In the genomic region with DNA sequence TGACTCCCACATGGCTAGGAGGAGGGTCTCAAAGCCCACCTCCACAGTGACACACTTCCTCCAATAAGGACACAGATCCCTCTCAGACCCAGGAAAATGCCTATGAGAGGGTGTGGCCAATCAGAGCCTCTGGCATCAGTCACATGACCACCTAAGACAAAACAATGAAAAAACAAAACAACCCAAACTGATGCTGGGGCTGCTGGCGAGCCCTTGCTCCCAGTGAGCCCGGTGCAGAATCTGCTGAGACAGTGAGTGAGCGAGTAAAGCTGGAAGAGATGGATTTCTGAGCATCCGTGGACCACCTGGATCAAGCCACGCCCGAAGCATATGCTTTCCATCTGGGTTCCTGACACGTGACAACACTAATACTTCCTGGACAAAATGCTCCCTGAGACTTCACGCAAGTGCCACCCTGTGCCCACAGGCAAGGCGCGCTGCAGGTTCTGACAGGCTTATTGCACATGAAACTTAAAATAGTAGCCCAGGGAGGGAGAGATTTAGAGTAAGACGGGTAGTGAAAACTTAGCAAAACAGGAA, we compare ENCODE assay signal across 9 mouse cellular contexts. TPM values are rescaled to one million over a fixed set of nuclear protein-coding genes. Genes with fewer than 3 reads are reported as not detected.
DNase-seq lines count a peak whose midpoint lies in the region; ATAC-seq and TF ChIP-seq lines count a peak whose summit lies in the region.
"Had no signal": no experiment of that assay in that cellular context is flagged by ENCODE, and none has a peak within 500 bp of the region (broad histone marks: within the 10 kb centered on the region; RNA-seq: fewer than 3 reads in every experiment).

No protein-coding gene starts in this region.

- H3K9me3 ChIP-seq in heart, embryonic 11.5 days (replicated peaks; ENCODE audit: control insufficient read depth, low read length) = no peaks in the 10 kb centered on the region
- no peaks in the 10 kb centered on the region for H3K9me3 ChIP-seq in ES-Bruce4 (replicated peaks; ENCODE audit: control insufficient read depth, insufficient read depth, low read length, poor library complexity, severe bottlenecking)
- no peaks in the 10 kb centered on the region for H3K9me3 ChIP-seq in forebrain, embryonic 16.5 days (ENCODE audit: control insufficient read depth, low read length)
- H3K9me3 ChIP-seq in liver, embryonic 11.5 days (ENCODE audit: control insufficient read depth, low read length) = no peaks in the 10 kb centered on the region

- peak overlapping the region; percentile 55; the same call in 1 of the 2 replicates for H3K9ac ChIP-seq in heart, embryonic 11.5 days (ENCODE audit: low read depth, low read length)
- H3K9ac ChIP-seq in ES-Bruce4 (ENCODE audit: low read depth, poor library complexity, severe bottlenecking) = no peak overlapping the region
- peak overlapping the region; percentile 22; the same call in 1 of the 2 replicates for H3K9ac ChIP-seq in forebrain, embryonic 16.5 days (replicated peaks; ENCODE audit: low read depth, low read length)
- H3K9ac ChIP-seq in liver, embryonic 11.5 days (ENCODE audit: low read depth, low read length) = peak overlapping the region; percentile 25; the same call in 1 of the 2 replicates

- H3K4me2 ChIP-seq in heart, embryonic 11.5 days = peak overlapping the region; percentile 48
- H3K4me2 ChIP-seq in forebrain, embryonic 16.5 days (ENCODE audit: low read length) = peak overlapping the region; percentile 45
- peak overlapping the region; percentile 58 for H3K4me2 ChIP-seq in liver, embryonic 11.5 days

- intact Hi-C loops in heart, postnatal 10 days (cut with DNase I) = no loop called here

- H3K27me3 ChIP-seq in heart, embryonic 11.5 days (ENCODE audit: control insufficient read depth, insufficient read depth, low read length) = no peaks in the 10 kb centered on the region
- no peaks in the 10 kb centered on the region for H3K27me3 ChIP-seq in ES-Bruce4 (ENCODE audit: control insufficient read depth, insufficient read depth, low read length, poor library complexity, severe bottlenecking)
- no peaks in the 10 kb centered on the region for H3K27me3 ChIP-seq in forebrain, embryonic 16.5 days (replicated peaks; ENCODE audit: control insufficient read depth, insufficient read depth, low read length)
- no peaks in the 10 kb centered on the region for H3K27me3 ChIP-seq in liver, embryonic 11.5 days (replicated peaks; ENCODE audit: control insufficient read depth, insufficient read depth, low read length)
- H3K27me3 ChIP-seq: Patski had no signal

- no peaks in the 10 kb centered on the region for H3K4me1 ChIP-seq in heart, embryonic 11.5 days (ENCODE audit: control insufficient read depth, insufficient read depth, low read length)
- no peaks in the 10 kb centered on the region for H3K4me1 ChIP-seq in ES-Bruce4 (ENCODE audit: control insufficient read depth, insufficient read depth, low read length)
- peaks cover 9% of the 10 kb centered on the region for H3K4me1 ChIP-seq in forebrain, embryonic 16.5 days (replicated peaks; ENCODE audit: control insufficient read depth, insufficient read depth, low read length)
- H3K4me1 ChIP-seq in liver, embryonic 11.5 days (replicated peaks; ENCODE audit: control insufficient read depth, insufficient read depth, low read length) = peaks cover 5% of the 10 kb centered on the region

- ATAC-seq in heart, embryonic 11.5 days (replicated peaks; ENCODE audit: insufficient number of reproducible peaks, low FRiP score, low TSS enrichment) = no peak
- peak; percentile 83 for ATAC-seq in forebrain, embryonic 16.5 days
- ATAC-seq in liver, embryonic 11.5 days (replicated peaks; ENCODE audit: low FRiP score) = no peak
- ATAC-seq: Patski had no signal

- peak overlapping the region; percentile 27; the same call in 1 of the 2 replicates for H3K4me3 ChIP-seq in heart, embryonic 11.5 days (ENCODE audit: low read depth, low read length)
- peak overlapping the region; percentile 10; the same call in 1 of the 2 replicates for H3K4me3 ChIP-seq in ES-Bruce4 (ENCODE audit: low read depth, low read length)
- peak overlapping the region; percentile 36 for H3K4me3 ChIP-seq in forebrain, embryonic 16.5 days (replicated peaks; ENCODE audit: low read length)
- H3K4me3 ChIP-seq in liver, embryonic 11.5 days (ENCODE audit: low read depth, low read length) = peak overlapping the region; percentile 33; the same call in 1 of the 2 replicates

- H3K27ac ChIP-seq in heart, embryonic 11.5 days (ENCODE audit: low read depth, low read length) = no peak overlapping the region
- no peak overlapping the region for H3K27ac ChIP-seq in ES-Bruce4 (ENCODE audit: insufficient read depth, low read length)
- H3K27ac ChIP-seq in forebrain, embryonic 16.5 days (ENCODE audit: low read length) = no peak overlapping the region
- H3K27ac ChIP-seq in liver, embryonic 11.5 days (ENCODE audit: low read depth, low read length) = no peak overlapping the region

- no peak for TF ChIP-seq POLR2A in ES-Bruce4 (IDR thresholded peaks at IDR 0.05; ENCODE audit: insufficient read depth, low read length)

- no peaks in the 10 kb centered on the region for H3K36me3 ChIP-seq in heart, embryonic 11.5 days (ENCODE audit: control insufficient read depth, insufficient read depth, low read length)
- H3K36me3 ChIP-seq in ES-Bruce4 (ENCODE audit: control insufficient read depth, insufficient read depth, low read length, poor library complexity, severe bottlenecking) = no peaks in the 10 kb centered on the region
- no peaks in the 10 kb centered on the region for H3K36me3 ChIP-seq in forebrain, embryonic 16.5 days (ENCODE audit: control insufficient read depth, insufficient read depth)
- no peaks in the 10 kb centered on the region for H3K36me3 ChIP-seq in liver, embryonic 11.5 days (ENCODE audit: control insufficient read depth, insufficient read depth, low read length)

- no peak for TF ChIP-seq CTCF in ES-Bruce4 (IDR thresholded peaks at IDR 0.05; ENCODE audit: low read depth, low read length)

- no peak for TF ChIP-seq EP300 in ES-Bruce4 (IDR thresholded peaks at IDR 0.05; ENCODE audit: insufficient read depth, low read depth, low read length)

- WGBS in heart, embryonic 11.5 days (ENCODE audit: insufficient replicate concordance) = 30% methylated on average over 11 of the region's 11 CpGs
- 17% methylated on average over 11 of the region's 11 CpGs for WGBS in forebrain, embryonic 16.5 days
- 22% methylated on average over 11 of the region's 11 CpGs for WGBS in liver, embryonic 11.5 days

- DNase-seq in heart, postnatal 10 days = no peak
- no peak for DNase-seq in liver, embryonic 11.5 days (ENCODE audit: low spot score)
- peak; percentile 75 for DNase-seq in retina, postnatal 1 day
- DNase-seq in lung, postnatal 4 days = no peak
- DNase-seq in spleen, postnatal 4 days (ENCODE audit: low spot score in 2 of 2) = no peak

RNA-seq across cellular contexts. Expression of gene Fhad1, which starts 16.5 kb away (rescaled TPM):
- 3.8 and 7.1 TPM in 2 replicates for polyA plus RNA-seq in heart, embryonic 11.5 days (2014; fragmentation: Nextera tagmentation; extraction: Ambion mirVana)
- total RNA-seq in heart, postnatal 10 days (2021) = 1 to 10 TPM in 1 of 2 experiments, not detected in 1; 1.2 TPM
- 1.5 and 2.1 TPM in 2 replicates for polyA plus RNA-seq in ES-Bruce4 (2011; ENCODE audit: insufficient read depth, insufficient read length, low read depth, missing spikeins)
- polyA plus RNA-seq in forebrain, embryonic 16.5 days (2015; fragmentation: Nextera tagmentation; extraction: Ambion mirVana) = 1.6 and 1.8 TPM in 2 replicates
- polyA plus RNA-seq in liver, embryonic 11.5 days (2014; fragmentation: Nextera tagmentation; extraction: Ambion mirVana) = 0.69 and 1.8 TPM in 2 replicates
